Mouse (Mus musculus): ENCODE data around the gene Cuta. TPM values are rescaled to one million over a fixed set of nuclear protein-coding genes. Genes with fewer than 3 reads are reported as not detected.

The Cuta gene
- 125 and 143 TPM in 2 replicates for polyA plus RNA-seq (2015; fragmentation: Nextera tagmentation; extraction: Ambion mirVana)

GRCm38 (mm10) chr17:26939178-26939972, at the start of gene Cuta:
Gene Cuta, minus strand, starts transcription at chr17:26939569.

GRCm38 (mm10) chr17:26972703-26973574, 33.6 kb upstream of the Cuta start, which contains the start of gene Zbtb9:
Gene Zbtb9, plus strand, starts transcription at chr17:26973167.

GRCm38 (mm10) chr17:26941031-26941789, 1.8 kb upstream of the Cuta start, which contains the start of gene Syngap1:
Gene Syngap1, plus strand, starts transcription at chr17:26941253.

GRCm38 (mm10) chr17:26932839-26933398, 6.5 kb downstream of the Cuta start, which contains the start of gene Phf1:
Gene Phf1, plus strand, starts transcription at chr17:26933052.

GRCm38 (mm10) chr17:26916711-26917482, 22.5 kb downstream of the Cuta start, which contains the start of gene Kifc5b:
Gene Kifc5b, plus strand, starts transcription at chr17:26917091.

Small RNA genes lying within 50 kb of the gene (microRNA-seq; reads per million reads assigned to microRNA genes)
- gene Gm27775 (not detected), gene Mir3083 (not detected), gene Mir6968 (not detected)

Other genes starting within 250 kb of the Cuta start
- 7.3 and 7.7 TPM in 2 replicates for gene Crebrf, start 223.9 kb downstream of the Cuta start, polyA plus RNA-seq (2015; fragmentation: Nextera tagmentation; extraction: Ambion mirVana)
- gene Bnip1, start 158.5 kb downstream of the Cuta start, polyA plus RNA-seq (2015; fragmentation: Nextera tagmentation; extraction: Ambion mirVana) = 27.5 and 32.6 TPM in 2 replicates
- gene Nkx2-5, start 94.6 kb downstream of the Cuta start, polyA plus RNA-seq (2015; fragmentation: Nextera tagmentation; extraction: Ambion mirVana) = not detected in 2 replicates
- gene Kifc5b, start 22.5 kb downstream of the Cuta start, polyA plus RNA-seq (2015; fragmentation: Nextera tagmentation; extraction: Ambion mirVana) = 1.2 and 1.6 TPM in 2 replicates
- gene Phf1, start 6.5 kb downstream of the Cuta start, polyA plus RNA-seq (2015; fragmentation: Nextera tagmentation; extraction: Ambion mirVana) = 6.6 and 7.1 TPM in 2 replicates
- 0.66 and 0.96 TPM in 2 replicates for gene Syngap1, start 1.7 kb upstream of the Cuta start, polyA plus RNA-seq (2015; fragmentation: Nextera tagmentation; extraction: Ambion mirVana)
- gene Zbtb9, start 33.6 kb upstream of the Cuta start, polyA plus RNA-seq (2015; fragmentation: Nextera tagmentation; extraction: Ambion mirVana) = 7.7 and 7.8 TPM in 2 replicates
- 5.5 and 5.6 TPM in 2 replicates for gene Bak1, start 89.4 kb upstream of the Cuta start, polyA plus RNA-seq (2015; fragmentation: Nextera tagmentation; extraction: Ambion mirVana)
- gene Itpr3, start 117.7 kb upstream of the Cuta start, polyA plus RNA-seq (2015; fragmentation: Nextera tagmentation; extraction: Ambion mirVana) = 1.9 and 2.1 TPM in 2 replicates
- 235 and 237 TPM in 2 replicates for gene Uqcc2, start 194.3 kb upstream of the Cuta start, polyA plus RNA-seq (2015; fragmentation: Nextera tagmentation; extraction: Ambion mirVana)
- gene Ip6k3, start 228.2 kb upstream of the Cuta start, polyA plus RNA-seq (2015; fragmentation: Nextera tagmentation; extraction: Ambion mirVana) = 0.08 TPM in 1 of 2 replicates, not detected in the other

Measured in urinary bladder, postnatal 0 days (tissue).